Mouse (Mus musculus): ENCODE measurements at regions not wholly inside any gene's neighbourhood (a gene's known extent, or its start where the extent isn't known, plus 50 kb on each side); places are given as distances from the start of the nearest gene placed in this dataset.

DNA sequence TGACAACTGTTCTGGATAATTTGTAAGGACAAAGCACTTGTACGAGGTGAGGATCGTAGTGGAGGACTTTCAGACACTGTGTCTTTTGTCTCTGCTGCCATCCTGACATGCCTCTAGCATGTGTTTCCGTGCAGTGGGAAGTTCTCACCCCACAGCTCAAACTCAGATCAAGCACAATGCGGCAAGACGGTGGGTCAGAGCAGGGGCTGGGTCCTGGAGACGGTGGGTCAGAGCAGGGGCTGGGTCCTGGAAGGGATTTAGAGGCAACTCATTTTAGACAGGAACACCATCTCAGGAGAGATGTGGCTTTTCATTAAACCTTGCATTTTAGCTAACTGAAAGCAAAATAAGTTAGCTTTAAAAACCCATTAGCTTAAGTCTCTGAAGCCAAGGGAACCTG lies 52.3 kb upstream of the Trpc7 start:
- Histone ChIP-seq H3K4me3 (ENCODE audit: insufficient read depth, low read depth, low read length) (no peak overlapping the region), H3K4me1 (ENCODE audit: control insufficient read depth, insufficient read depth, low read length) (no peaks in the 10 kb centered on the region), H3K79me2 (ENCODE audit: control insufficient read depth, insufficient read depth, low read length) (no peaks in the 10 kb centered on the region), H3K9ac (ENCODE audit: low read depth, low read length) (no peak overlapping the region), H3K27ac (replicated peaks; ENCODE audit: insufficient read depth, low read depth, low read length) (no peak overlapping the region), H3K36me3 (ENCODE audit: control insufficient read depth, insufficient read depth, low read length) (no peaks in the 10 kb centered on the region), H3K27me3 (ENCODE audit: control insufficient read depth, insufficient read depth, low read length) (0 out of 2 replicates have a peak, but pooled peaks cover 3% of the 10 kb centered on the region)
- 90% methylated on average over 6 of the region's 6 CpGs for WGBS
- TF ChIP-seq CTCF (IDR thresholded peaks at IDR 0.05; ENCODE audit: low read depth, low read length) = no peak
- no peak for TF ChIP-seq POLR2A (IDR thresholded peaks at IDR 0.05; ENCODE audit: extremely low read depth, insufficient read depth, low read length)
- no peak for DNase-seq (ENCODE audit: extremely low read depth, low read depth, low spot score)

DNA sequence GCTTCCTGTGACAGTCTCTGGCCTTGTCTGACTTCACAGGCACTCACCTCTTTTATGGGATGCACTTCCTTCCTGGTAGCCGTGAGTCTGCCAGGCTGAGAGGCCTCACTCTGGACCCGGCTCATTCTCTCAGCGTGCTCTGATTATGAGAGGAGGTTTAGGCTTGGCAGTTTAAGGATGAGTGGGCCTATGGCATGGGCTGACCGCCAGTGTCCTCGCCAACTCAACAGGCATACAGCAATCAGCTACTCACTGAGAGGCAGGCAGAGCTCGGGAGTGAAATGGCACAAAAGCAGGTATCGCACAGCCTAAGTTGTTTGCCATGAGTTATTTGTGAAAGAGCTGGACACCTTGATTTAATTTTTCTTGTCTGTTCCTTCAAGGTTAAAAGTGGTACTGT lies 51.5 kb upstream of the Trpc7 start:
- Histone ChIP-seq H3K79me2 (ENCODE audit: control insufficient read depth, insufficient read depth, low read length) (no peaks in the 10 kb centered on the region), H3K27ac (replicated peaks; ENCODE audit: insufficient read depth, low read depth, low read length) (no peak overlapping the region), H3K9ac (ENCODE audit: low read depth, low read length) (no peak overlapping the region), H3K4me1 (ENCODE audit: control insufficient read depth, insufficient read depth, low read length) (no peaks in the 10 kb centered on the region), H3K4me3 (ENCODE audit: insufficient read depth, low read depth, low read length) (no peak overlapping the region), H3K36me3 (ENCODE audit: control insufficient read depth, insufficient read depth, low read length) (no peaks in the 10 kb centered on the region), H3K27me3 (ENCODE audit: control insufficient read depth, insufficient read depth, low read length) (0 out of 2 replicates have a peak, but pooled peaks cover 3% of the 10 kb centered on the region)
- no peak for DNase-seq (ENCODE audit: extremely low read depth, low read depth, low spot score)
- TF ChIP-seq CTCF (IDR thresholded peaks at IDR 0.05; ENCODE audit: low read depth, low read length) = no peak
- no peak for TF ChIP-seq POLR2A (IDR thresholded peaks at IDR 0.05; ENCODE audit: extremely low read depth, insufficient read depth, low read length)
- WGBS = 81% methylated on average over 7 of the region's 7 CpGs

All from liver, adult 2 months (tissue).